Comparison of ENCODE assay signal across 19 mouse cellular contexts in genomic region chr3:15159965-15160714, GRCm38 (mm10).
A peak's percentile ranks its signal among the peaks of the same experiment; 100 is the strongest.
DNase-seq lines count a peak whose midpoint lies in the region; ATAC-seq and TF ChIP-seq lines count a peak whose summit lies in the region.
"Had no signal": no experiment of that assay in that cellular context is flagged by ENCODE, and none has a peak within 500 bp of the region (broad histone marks: within the 10 kb centered on the region; RNA-seq: fewer than 3 reads in every experiment).

No protein-coding gene starts in this region.

- H3K4me3 ChIP-seq in kidney, adult 2 months (ENCODE audit: insufficient read depth, low read depth, low read length) = no peak overlapping the region
- no peak overlapping the region for H3K4me3 ChIP-seq in ES-Bruce4 (ENCODE audit: low read depth, low read length)
- H3K4me3 ChIP-seq in kidney, postnatal 0 days (replicated peaks; ENCODE audit: low read depth, low read length) = no peak overlapping the region
- H3K4me3 ChIP-seq: embryonic facial prominence, embryonic 13.5 days; heart, adult 2 months; heart, embryonic 15.5 days; liver, embryonic 12.5 days had no signal

- peak; percentile 36 for DNase-seq in kidney, adult 2 months
- DNase-seq in kidney, postnatal 10 days = no peak
- no peak for DNase-seq in kidney, postnatal 0 days (ENCODE audit: low spot score)
- DNase-seq in lung, postnatal 36 days = peak; percentile 36
- no peak for DNase-seq in neural tube, embryonic 10.5 days (ENCODE audit: extremely low spot score, low spot score)
- DNase-seq in spleen, adult 18-20 months = no peak
- DNase-seq in cerebellum, adult 9-11 months = no peak
- DNase-seq: adrenal gland, postnatal 14 days; cerebellum, postnatal 10 days; gastrocnemius, postnatal 25 days; heart, adult 2 months; midbrain, embryonic 14.5 days; right cerebral cortex, postnatal 14 days; thymus, postnatal 36 days had no signal

- H3K27ac ChIP-seq in kidney, adult 2 months (ENCODE audit: insufficient read depth, low read depth, low read length) = peak overlapping the region; percentile 22
- peak overlapping the region; percentile 63; the same call in 1 of the 2 replicates for H3K27ac ChIP-seq in ES-Bruce4 (ENCODE audit: insufficient read depth, low read length)
- H3K27ac ChIP-seq in kidney, postnatal 0 days = peak overlapping the region; percentile 50
- H3K27ac ChIP-seq: embryonic facial prominence, embryonic 13.5 days; heart, adult 2 months; heart, embryonic 15.5 days; liver, embryonic 12.5 days had no signal

- H3K27me3 ChIP-seq in kidney, adult 2 months (replicated peaks; ENCODE audit: control insufficient read depth, insufficient read depth, low read length) = no peaks in the 10 kb centered on the region
- no peaks in the 10 kb centered on the region for H3K27me3 ChIP-seq in ES-Bruce4 (ENCODE audit: control insufficient read depth, insufficient read depth, low read length, poor library complexity, severe bottlenecking)
- no peaks in the 10 kb centered on the region for H3K27me3 ChIP-seq in kidney, postnatal 0 days (ENCODE audit: insufficient read depth, low read length)
- H3K27me3 ChIP-seq: embryonic facial prominence, embryonic 13.5 days; heart, embryonic 15.5 days; liver, embryonic 12.5 days had no signal

- TF ChIP-seq EP300 in ES-Bruce4 (IDR thresholded peaks at IDR 0.05; ENCODE audit: insufficient read depth, low read depth, low read length) = no peak

- TF ChIP-seq POLR2A in kidney, adult 2 months (IDR thresholded peaks at IDR 0.05; ENCODE audit: low read depth, low read length) = no peak
- no peak for TF ChIP-seq POLR2A in ES-Bruce4 (IDR thresholded peaks at IDR 0.05; ENCODE audit: insufficient read depth, low read length)

- no peaks in the 10 kb centered on the region for H3K9me3 ChIP-seq in ES-Bruce4 (replicated peaks; ENCODE audit: control insufficient read depth, insufficient read depth, low read length, poor library complexity, severe bottlenecking)
- H3K9me3 ChIP-seq in kidney, postnatal 0 days (replicated peaks; ENCODE audit: low read length) = no peaks in the 10 kb centered on the region
- H3K9me3 ChIP-seq: embryonic facial prominence, embryonic 13.5 days; heart, embryonic 15.5 days; liver, embryonic 12.5 days had no signal

- no peak for TF ChIP-seq CTCF in kidney, adult 2 months (conservative IDR thresholded peaks at IDR 0.05; ENCODE audit: insufficient read depth, insufficient read length, low read depth, low read length)
- no peak for TF ChIP-seq CTCF in ES-Bruce4 (IDR thresholded peaks at IDR 0.05; ENCODE audit: low read depth, low read length)
- TF ChIP-seq CTCF in kidney, postnatal 0 days (IDR thresholded peaks at IDR 0.05; ENCODE audit: low read depth) = no peak

- peak; percentile 65; the same call in 1 of the 2 replicates for ATAC-seq in kidney, postnatal 0 days (replicated peaks; ENCODE audit: low FRiP score, low read depth)
- ATAC-seq: forebrain, embryonic 16.5 days; liver, embryonic 12.5 days had no signal

- no peaks in the 10 kb centered on the region for H3K4me1 ChIP-seq in kidney, adult 2 months (ENCODE audit: control insufficient read depth, insufficient read depth, low read length)
- no peaks in the 10 kb centered on the region for H3K4me1 ChIP-seq in ES-Bruce4 (ENCODE audit: control insufficient read depth, insufficient read depth, low read length)
- H3K4me1 ChIP-seq in kidney, postnatal 0 days (replicated peaks; ENCODE audit: insufficient read depth, low read length) = no peaks in the 10 kb centered on the region
- H3K4me1 ChIP-seq: embryonic facial prominence, embryonic 13.5 days; heart, embryonic 15.5 days; liver, embryonic 12.5 days had no signal

- H3K9ac ChIP-seq in ES-Bruce4 (ENCODE audit: low read depth, poor library complexity, severe bottlenecking) = no peak overlapping the region
- H3K9ac ChIP-seq in kidney, postnatal 0 days (ENCODE audit: low read depth, low read length) = no peak overlapping the region
- H3K9ac ChIP-seq: embryonic facial prominence, embryonic 13.5 days; heart, embryonic 15.5 days; liver, embryonic 12.5 days had no signal

- H3K4me2 ChIP-seq in kidney, postnatal 0 days (ENCODE audit: low read length) = no peak overlapping the region
- H3K4me2 ChIP-seq: embryonic facial prominence, embryonic 13.5 days; heart, embryonic 15.5 days; liver, embryonic 12.5 days had no signal

- WGBS in kidney, adult 2 months = 81% methylated on average over 8 of the region's 8 CpGs
- WGBS in kidney, postnatal 0 days = 73% methylated on average over 8 of the region's 8 CpGs

- H3K36me3 ChIP-seq in kidney, adult 2 months (ENCODE audit: control insufficient read depth, insufficient read depth, low read length) = no peaks in the 10 kb centered on the region
- no peaks in the 10 kb centered on the region for H3K36me3 ChIP-seq in ES-Bruce4 (ENCODE audit: control insufficient read depth, insufficient read depth, low read length, poor library complexity, severe bottlenecking)
- no peaks in the 10 kb centered on the region for H3K36me3 ChIP-seq in kidney, postnatal 0 days (ENCODE audit: insufficient read depth, low read length)
- H3K36me3 ChIP-seq: embryonic facial prominence, embryonic 13.5 days; heart, embryonic 15.5 days; liver, embryonic 12.5 days had no signal

Comparison
In these comparisons a context has a peak if more than half of its experiments do, and no peak if none do; other contexts are left out.
1. DNase-seq: peak in kidney, adult 2 months (single experiment) and lung, postnatal 36 days (single experiment); none in kidney, postnatal 10 days (single experiment), kidney, postnatal 0 days (single experiment), neural tube, embryonic 10.5 days (single experiment), spleen, adult 18-20 months (0 of 2) and cerebellum, adult 9-11 months (single experiment).
2. Peak in every context shown above with its lines, with median percentiles within 50 percentile points of each other: H3K27ac ChIP-seq.